Mouse (Mus musculus) gastrocnemius, postnatal 25 days (tissue): ENCODE results near the gene Smpd2. TPM values are rescaled to one million over a fixed set of nuclear protein-coding genes. Genes with fewer than 3 reads are reported as not detected.

ENCODE experiments used
- DNase-seq: peaks from one replicate; pipeline ENCODE4 v3.0.0; 2022
- total RNA-seq, 2 experiments: library from RNA; stranded (reverse); gene quantifications; 1 replicate in 1 of 2; 2 replicates in 1 of 2; pipeline ENCODE4 v1.2.3; 2021

Smpd2 gene
- total RNA-seq, 2 experiments from 2014 or later = 9.5 to 12.0 TPM

DNA sequence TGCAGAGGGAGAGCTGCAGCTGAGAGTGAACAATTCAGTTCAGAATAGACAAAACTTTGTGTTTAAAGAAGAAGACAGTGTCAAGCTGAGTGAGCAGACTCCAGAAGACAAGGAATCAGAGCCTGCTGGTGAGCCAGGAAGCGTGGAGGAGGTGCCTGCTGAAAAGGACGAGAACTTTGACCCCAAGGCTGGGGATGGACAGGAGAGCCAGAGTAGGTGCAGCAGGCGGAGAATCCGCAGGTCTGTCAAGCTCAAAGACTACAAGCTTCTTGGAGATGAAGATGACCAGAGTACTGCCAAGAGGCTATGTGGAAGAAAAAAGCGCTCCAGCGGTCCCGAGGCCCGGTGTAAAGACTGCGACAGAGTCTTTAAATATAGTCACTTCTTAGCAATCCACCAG, 38.5 kb downstream of the Smpd2 start:
- DNase-seq = no peak

DNA sequence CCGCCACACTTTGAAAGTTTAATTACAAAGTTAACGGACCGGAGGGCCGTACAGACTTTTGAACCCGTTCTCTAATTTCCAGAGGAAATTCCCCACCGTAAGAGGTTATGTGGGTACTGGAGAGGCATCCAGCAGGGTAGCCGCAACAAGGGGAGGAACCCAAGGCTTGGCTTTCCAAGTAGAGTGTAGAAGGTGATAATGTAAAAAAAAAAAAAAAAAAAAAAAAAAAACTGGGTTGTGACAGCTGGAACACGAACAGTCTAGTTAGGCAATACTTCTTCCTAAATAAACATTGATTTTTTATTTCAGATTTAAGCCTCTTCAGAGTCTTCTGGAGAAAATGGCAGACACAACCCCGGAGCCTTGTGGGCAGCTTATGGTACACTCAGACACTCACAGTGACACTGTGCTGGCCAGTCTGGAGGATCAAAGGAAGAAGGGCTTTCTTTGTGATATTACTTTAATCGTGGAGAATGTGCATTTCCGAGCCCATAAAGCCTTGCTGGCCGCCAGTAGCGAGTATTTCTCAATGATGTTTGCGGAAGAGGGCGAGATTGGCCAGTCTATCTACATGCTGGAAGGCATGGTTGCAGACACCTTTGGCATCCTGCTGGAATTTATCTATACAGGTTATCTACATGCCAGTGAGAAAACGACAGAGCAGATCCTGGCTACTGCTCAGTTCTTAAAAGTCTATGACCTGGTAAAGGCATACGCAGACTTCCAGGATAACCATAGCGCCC, 39.2 kb downstream of the Smpd2 start:
- no peak for DNase-seq

DNA sequence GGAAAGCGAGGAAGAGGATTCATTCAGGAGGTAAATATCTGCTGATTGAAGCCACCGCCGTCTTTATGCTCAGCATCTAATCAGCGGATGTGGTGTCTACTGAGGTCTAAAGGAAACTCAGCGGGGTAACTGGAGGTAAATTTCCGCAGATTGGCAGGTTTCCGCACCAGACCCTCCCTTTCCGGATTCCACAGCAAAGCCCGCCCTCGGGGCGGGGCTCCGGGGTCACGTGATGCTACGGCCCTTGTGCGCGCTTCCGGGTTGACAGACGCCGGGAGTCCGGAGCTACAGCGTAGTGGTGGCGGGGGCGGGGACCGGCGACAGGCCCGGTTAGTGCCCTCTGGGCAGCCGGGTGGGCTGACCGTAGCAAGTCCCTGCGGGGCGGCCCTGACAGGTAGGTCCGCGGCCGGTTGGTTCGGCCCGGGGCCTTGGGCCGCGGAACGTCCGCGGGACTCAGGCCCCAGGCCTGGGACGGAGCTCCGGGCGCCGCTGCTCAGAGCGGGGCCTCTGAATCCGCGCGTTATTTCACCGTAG, 40.0 kb downstream of the Smpd2 start, which contains the start of gene Zbtb24:
Zbtb24 (plus strand) TSS at position 247 of the 534 bp plus-strand sequence.
- DNase-seq = peak; percentile 93

GRCm38 (mm10) chr10:41449684-41450083, 40.5 kb downstream of the Smpd2 start:
- DNase-seq = no peak

DNA sequence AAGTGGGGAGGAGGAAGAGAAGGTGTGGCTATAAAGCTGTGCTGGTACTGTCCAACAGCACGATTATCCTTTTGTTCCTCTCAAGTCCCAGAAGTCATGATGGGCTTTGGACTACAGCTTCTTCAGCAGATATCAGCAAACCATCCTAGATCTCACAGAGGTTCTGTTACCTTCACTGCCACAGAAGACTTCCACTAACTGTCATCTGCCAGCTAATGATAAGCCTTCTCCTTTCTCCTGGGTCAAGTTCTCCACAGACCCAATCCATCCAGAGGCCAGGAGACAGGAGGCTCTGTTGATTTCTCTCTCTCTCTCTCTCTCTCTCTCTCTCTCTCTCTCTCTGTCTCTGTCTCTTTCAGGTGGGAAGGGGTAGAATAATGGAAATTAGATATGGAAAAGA, 42.0 kb downstream of the Smpd2 start:
- DNase-seq = no peak

Other genes with a start within 250 kb of the Smpd2 start
- 1 to 10 TPM; 4.9 to 5.8 TPM for gene Fig4, start 187.1 kb downstream of the Smpd2 start, total RNA-seq
- not detected for gene Ak9, start 186.4 kb downstream of the Smpd2 start, total RNA-seq
- 1 to 10 TPM; 3.5 to 3.7 TPM for gene Zbtb24, start 40.0 kb downstream of the Smpd2 start, total RNA-seq
- gene Mical1, start 14.1 kb downstream of the Smpd2 start, total RNA-seq = 1 to 10 TPM; 6.9 to 8.1 TPM
- not detected for gene Ppil6, start 70 bp upstream of the Smpd2 start, total RNA-seq
- 100 to 1,000 TPM; 114 to 119 TPM for gene Cd164, start 29.0 kb upstream of the Smpd2 start, total RNA-seq
- gene Ccdc162, start 226.3 kb upstream of the Smpd2 start, total RNA-seq = under 1 TPM; 0.33 to 0.59 TPM